ENCODE assay signal across 16 mouse cellular contexts in genomic region chr6:52368734-52369412, GRCm38 (mm10). TPM values are rescaled to one million over a fixed set of nuclear protein-coding genes. Genes with fewer than 3 reads are reported as not detected.
DNase-seq lines count a peak whose midpoint lies in the region; ATAC-seq and TF ChIP-seq lines count a peak whose summit lies in the region.
"Had no signal": no experiment of that assay in that cellular context is flagged by ENCODE, and none has a peak within 500 bp of the region (broad histone marks: within the 10 kb centered on the region; RNA-seq: fewer than 3 reads in every experiment).

No protein-coding gene starts in this region.

- H3K36me3 ChIP-seq in lung, postnatal 0 days (ENCODE audit: insufficient read depth, low read length), result no peaks in the 10 kb centered on the region
- H3K36me3 ChIP-seq: heart, embryonic 15.5 days; limb, embryonic 13.5 days; lung, embryonic 15.5 days; midbrain, embryonic 15.5 days had no signal

- no peak; the same call in 1 of the 2 replicates for ATAC-seq in lung, postnatal 0 days
- no peak for ATAC-seq in monocyte, adult 5-6 weeks (replicated peaks; ENCODE audit: insufficient number of reproducible peaks, low FRiP score, low TSS enrichment, poor library complexity, severe bottlenecking)
- ATAC-seq: forebrain, embryonic 13.5 days; midbrain, embryonic 15.5 days had no signal

- H3K9ac ChIP-seq in lung, postnatal 0 days (replicated peaks; ENCODE audit: low read depth), result no peak overlapping the region
- H3K9ac ChIP-seq: forebrain, embryonic 13.5 days; heart, embryonic 15.5 days; limb, embryonic 13.5 days; lung, embryonic 15.5 days; midbrain, embryonic 15.5 days had no signal

- no peaks in the 10 kb centered on the region for H3K27me3 ChIP-seq in lung, postnatal 0 days (replicated peaks; ENCODE audit: insufficient read depth, low read length)
- H3K27me3 ChIP-seq: heart, embryonic 15.5 days; lung, embryonic 15.5 days; midbrain, embryonic 15.5 days had no signal

- H3K9me3 ChIP-seq in lung, postnatal 0 days (ENCODE audit: low read length), result no peaks in the 10 kb centered on the region
- H3K9me3 ChIP-seq: forebrain, embryonic 13.5 days; heart, embryonic 15.5 days; limb, embryonic 13.5 days; lung, embryonic 15.5 days; midbrain, embryonic 15.5 days had no signal

- WGBS in lung, postnatal 0 days, result 22% methylated on average over 12 of the region's 12 CpGs

- intact Hi-C loops in gastrocnemius, postnatal 36 days (cut with DNase I), result no loop called here

- DNase-seq in gastrocnemius, postnatal 25 days, result peak; percentile 21
- DNase-seq in gastrocnemius, postnatal 36 days, result no peak
- DNase-seq in lung, postnatal 0 days (ENCODE audit: low spot score), result peak; percentile 9
- DNase-seq in lung, postnatal 14 days, result no peak
- peak; percentile 37 for DNase-seq in embryo, embryonic 10 days (ENCODE audit: low spot score)
- DNase-seq in retina, postnatal 1 day, result peak; percentile 73
- DNase-seq in frontal cortex, postnatal 10 days (ENCODE audit: low spot score in 2 of 2), result no peak
- DNase-seq: kidney, adult 2 months had no signal

- no peak overlapping the region for H3K4me3 ChIP-seq in lung, postnatal 0 days (ENCODE audit: low read depth, low read length)
- H3K4me3 ChIP-seq: forebrain, embryonic 13.5 days; heart, embryonic 15.5 days; limb, embryonic 13.5 days; lung, embryonic 15.5 days; midbrain, embryonic 15.5 days had no signal

- H3K27ac ChIP-seq in lung, postnatal 0 days (ENCODE audit: low read length), result no peak overlapping the region
- H3K27ac ChIP-seq: forebrain, embryonic 13.5 days; heart, embryonic 15.5 days; limb, embryonic 13.5 days; lung, embryonic 15.5 days; midbrain, embryonic 15.5 days had no signal

- H3K4me2 ChIP-seq in lung, postnatal 0 days (replicated peaks; ENCODE audit: low read depth, low read length), result no peak overlapping the region
- H3K4me2 ChIP-seq: forebrain, embryonic 13.5 days; heart, embryonic 15.5 days; limb, embryonic 13.5 days; lung, embryonic 15.5 days; midbrain, embryonic 15.5 days had no signal

- H3K4me1 ChIP-seq in lung, postnatal 0 days (ENCODE audit: insufficient read depth, low read depth, low read length), result no peaks in the 10 kb centered on the region

- TF ChIP-seq EP300 in lung, postnatal 0 days (IDR thresholded peaks at IDR 0.05), result no peak

- TF ChIP-seq CTCF in lung, postnatal 0 days (IDR thresholded peaks at IDR 0.05), result no peak

RNA-seq across cellular contexts. Expression of gene Evx1, which starts 55.6 kb away (rescaled TPM):
- not detected for total RNA-seq in gastrocnemius, postnatal 25 days (2021)
- not detected for total RNA-seq in gastrocnemius, postnatal 36 days (2021)
- not detected in 2 replicates for polyA plus RNA-seq in lung, postnatal 0 days (2015; fragmentation: Nextera tagmentation; extraction: Ambion mirVana)
- not detected in 3 replicates for total RNA-seq in monocyte, adult 5-6 weeks (2017)
- total RNA-seq: layer of hippocampus, postnatal 25 days had no signal
- polyA plus RNA-seq: cortical plate, adult 2 months; forebrain, embryonic 13.5 days; heart, embryonic 15.5 days; kidney, adult 2 months had no signal

Comparison
In these comparisons a context has a peak if more than half of its experiments do, and no peak if none do; other contexts are left out.
1. DNase-seq: peak in gastrocnemius, postnatal 25 days (single experiment), lung, postnatal 0 days (single experiment), embryo, embryonic 10 days (single experiment) and retina, postnatal 1 day (single experiment); none in gastrocnemius, postnatal 36 days (0 of 2), lung, postnatal 14 days (single experiment) and frontal cortex, postnatal 10 days (0 of 2).